Mouse (Mus musculus) spleen, postnatal 10 days (tissue): ENCODE measurements at regions not wholly inside any gene's neighbourhood (a gene's known extent, or its start where the extent isn't known, plus 50 kb on each side); places are given as distances from the start of the nearest gene placed in this dataset.

Experiments used
- DNase-seq, 2 experiments: peaks; one replicate each; pipeline ENCODE4 v3.0.0; 2021 to 2022; ENCODE audit warnings: low spot score in 2 of 2

DNA sequence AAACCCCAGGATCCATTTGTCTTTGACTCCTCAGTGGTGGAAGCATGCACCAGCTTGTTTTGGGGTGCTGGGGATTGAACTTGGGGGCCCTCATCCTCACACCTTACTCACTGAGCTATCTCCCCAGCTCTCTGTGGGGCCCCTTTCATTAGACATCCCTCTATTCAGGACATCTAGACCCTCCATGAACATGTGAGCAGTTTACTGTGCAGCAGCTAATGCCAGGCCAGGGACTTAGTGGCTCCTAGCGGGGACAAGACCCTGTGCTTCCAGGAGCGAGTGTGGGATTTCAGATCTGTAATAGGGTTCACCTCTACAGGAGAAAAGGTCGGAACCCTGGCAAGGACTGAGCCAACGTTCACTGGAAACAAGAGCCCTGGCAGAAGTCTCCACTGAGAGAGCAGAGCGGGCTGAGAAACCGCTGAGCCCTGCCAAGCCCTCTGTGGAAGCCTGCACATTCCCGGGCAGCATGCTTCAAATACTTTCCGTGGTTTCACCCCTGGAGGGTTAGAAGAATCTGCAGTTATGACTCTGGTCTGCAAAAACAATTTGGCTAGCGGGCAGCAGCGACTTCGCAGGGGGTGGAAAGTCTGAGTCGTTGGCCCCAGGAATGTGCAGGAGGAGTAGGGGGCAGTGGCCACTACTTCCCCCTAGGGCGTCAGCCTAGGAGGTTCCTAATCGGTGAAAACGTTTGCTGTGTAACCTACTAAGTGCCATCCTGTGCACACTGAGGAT lies 125.6 kb downstream of the Smad6 start:
- no peak for DNase-seq

DNA sequence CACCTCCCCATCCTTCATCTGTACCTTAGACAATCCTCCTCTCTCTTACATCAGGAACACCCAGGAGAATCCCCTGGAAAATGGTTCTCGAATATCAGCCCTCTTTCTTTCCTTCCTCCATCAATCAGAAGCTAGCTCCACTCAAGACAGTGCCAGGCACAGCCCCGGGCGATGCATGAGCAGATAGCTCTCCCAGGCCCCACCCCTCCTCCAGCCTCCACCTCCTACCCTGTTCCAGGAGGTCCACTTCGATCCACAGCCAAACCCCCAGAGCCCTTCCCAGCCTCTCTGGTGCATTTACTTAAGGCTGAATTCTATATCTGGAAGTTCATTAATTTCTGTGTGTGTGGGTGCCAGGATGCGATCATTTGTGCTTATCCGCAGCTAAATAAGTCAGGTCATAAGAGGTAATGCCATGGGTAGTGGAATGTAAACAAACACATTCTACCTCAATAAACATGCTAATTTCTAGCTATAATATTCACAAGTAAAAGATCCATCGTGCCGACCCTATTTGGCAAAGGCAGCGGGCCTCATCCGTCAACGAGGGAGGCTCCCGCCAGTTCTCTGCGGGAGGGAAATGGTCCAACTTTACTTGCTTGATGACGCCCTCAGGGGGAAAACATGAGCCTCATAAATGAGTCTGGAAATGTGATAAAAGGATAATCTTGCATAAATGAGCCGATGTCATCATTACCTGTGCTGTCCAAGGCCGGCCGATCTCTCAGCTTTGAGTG lies 129.5 kb downstream of the Smad6 start:
- no peak for DNase-seq

DNA sequence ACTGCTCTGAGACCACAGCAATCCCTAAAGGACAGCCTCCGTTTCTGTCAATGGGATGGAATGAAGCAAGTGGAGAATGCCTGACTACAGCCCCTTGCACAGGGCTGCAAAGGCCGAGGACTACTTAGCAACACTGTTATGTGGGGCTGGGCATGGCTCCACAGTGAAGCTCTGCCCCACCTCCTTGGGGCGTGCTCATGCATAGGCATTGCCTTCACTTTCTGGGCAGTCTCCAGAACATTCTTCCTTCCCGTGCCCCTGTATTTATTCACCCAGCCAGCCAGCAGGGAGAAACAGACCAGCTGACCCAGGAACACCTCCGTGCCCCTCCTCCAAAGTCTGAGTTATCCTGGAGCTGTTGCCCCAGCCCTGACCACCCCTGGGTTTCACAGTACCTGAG lies 131.1 kb downstream of the Smad6 start:
- no peak for DNase-seq

GRCm38 (mm10) chr9:63889570-63889969 lies 131.8 kb upstream of the Smad3 start:
- no peak for DNase-seq

- no peak for DNase-seq
Observed at GRCm38 (mm10) chr9:63884971-63885370, 127.2 kb upstream of the Smad3 start.

DNA sequence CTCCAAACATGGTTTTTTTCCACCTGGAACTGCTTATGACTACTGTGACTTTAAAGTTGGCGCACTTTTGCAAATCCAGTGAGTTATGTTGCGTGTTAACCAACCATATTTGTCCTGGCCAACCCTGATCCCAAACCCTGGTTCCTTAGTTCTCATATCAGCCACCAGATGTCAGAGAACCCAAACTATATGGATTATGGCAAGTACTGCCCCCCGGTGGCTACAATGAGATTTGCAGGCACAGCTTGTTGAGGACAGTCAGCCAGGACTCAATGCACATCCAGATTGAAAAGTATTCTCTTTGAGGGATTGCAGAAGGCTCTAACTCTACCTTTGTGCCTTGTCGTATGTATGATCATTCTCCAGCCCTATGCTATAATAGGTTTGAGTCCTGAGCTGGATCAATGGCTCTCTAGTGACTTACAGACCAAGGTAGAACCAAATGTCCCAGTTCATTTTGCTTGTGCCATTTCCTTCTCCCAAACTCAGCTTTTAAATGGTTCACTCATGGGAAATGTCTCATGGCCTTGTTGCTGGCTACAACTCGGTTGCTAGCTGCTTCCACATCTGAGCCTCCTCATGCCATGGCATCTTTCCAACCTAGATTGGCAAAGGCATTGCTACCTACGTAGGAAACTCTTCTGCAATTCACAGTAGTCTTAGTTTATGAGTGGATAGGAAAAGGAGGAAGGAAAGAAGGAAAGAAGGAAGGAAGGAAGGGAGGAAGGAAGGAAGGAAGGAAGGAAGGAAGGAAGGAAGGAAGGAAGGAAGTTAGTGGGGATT lies 126.1 kb upstream of the Smad3 start:
- peak in 1 of 2 experiments; percentile 30 for DNase-seq

- DNase-seq: no peak
Observed at GRCm38 (mm10) chr9:63881692-63882091, 123.9 kb upstream of the Smad3 start.

DNA sequence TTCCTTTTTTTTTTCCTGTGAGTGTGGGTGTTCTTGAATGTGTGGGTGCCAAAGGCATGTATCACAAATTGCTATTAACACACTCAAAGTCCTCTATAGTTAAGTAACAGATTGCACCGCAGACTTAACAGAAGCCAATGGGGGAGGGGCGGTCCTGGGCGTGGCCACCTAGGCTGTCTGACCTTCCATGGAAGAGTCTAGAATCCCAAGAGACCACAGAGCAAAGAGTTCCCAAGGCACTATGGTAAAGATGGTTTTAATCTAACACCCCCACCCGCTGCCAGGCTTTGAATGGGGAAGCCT lies 123.4 kb upstream of the Smad3 start:
- no peak for DNase-seq

GRCm38 (mm10) chr9:63880487-63881260 lies 122.9 kb upstream of the Smad3 start:
- DNase-seq: no peak

- no peak for DNase-seq
Observed at GRCm38 (mm10) chr9:63879710-63880428, 122.1 kb upstream of the Smad3 start.

DNA sequence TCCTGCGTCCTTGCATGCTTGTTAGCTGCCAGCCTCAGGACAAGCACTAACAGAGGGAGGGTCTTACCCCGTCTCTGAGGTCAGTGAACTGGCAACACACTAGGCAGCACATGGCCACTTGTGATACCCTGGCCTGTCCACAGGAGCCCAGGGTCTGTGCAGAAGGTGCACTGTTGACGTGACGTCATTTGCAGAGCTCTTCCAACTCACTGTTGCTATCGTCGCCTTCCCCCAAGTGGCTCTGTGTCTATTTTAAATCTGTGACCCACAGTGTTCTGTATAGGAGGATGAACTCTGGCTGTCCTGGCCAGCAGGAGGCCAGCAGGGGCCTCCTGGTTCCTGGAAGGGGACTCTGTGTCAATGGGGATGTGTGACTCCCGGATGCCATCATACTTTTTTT lies 120.1 kb upstream of the Smad3 start:
- no peak for DNase-seq

GRCm38 (mm10) chr9:63876886-63877285 lies 119.1 kb upstream of the Smad3 start:
- DNase-seq: no peak

DNA sequence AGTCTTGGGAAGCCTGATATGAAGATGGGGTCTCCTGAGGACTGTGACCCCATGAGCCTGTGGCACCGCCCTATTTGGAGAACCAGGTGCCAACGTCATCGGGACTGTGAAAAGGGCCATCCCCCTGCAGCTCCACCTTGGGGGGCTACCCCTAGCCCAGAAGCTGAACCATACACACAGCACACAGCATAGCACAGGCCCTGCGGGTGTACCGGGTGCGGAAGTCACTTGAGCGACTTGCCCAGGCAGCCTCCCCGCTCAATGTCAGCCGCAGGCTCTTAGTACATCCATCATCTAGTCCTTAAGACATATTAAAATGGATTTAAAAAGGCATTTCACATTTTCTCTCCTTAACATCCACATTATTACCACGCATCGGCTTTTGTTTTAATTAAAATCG lies 118.2 kb upstream of the Smad3 start:
- DNase-seq: no peak

GRCm38 (mm10) chr9:63875193-63875592 lies 117.4 kb upstream of the Smad3 start:
- no peak for DNase-seq

GRCm38 (mm10) chr9:63864350-63864749 lies 106.6 kb upstream of the Smad3 start:
- no peak for DNase-seq

DNA sequence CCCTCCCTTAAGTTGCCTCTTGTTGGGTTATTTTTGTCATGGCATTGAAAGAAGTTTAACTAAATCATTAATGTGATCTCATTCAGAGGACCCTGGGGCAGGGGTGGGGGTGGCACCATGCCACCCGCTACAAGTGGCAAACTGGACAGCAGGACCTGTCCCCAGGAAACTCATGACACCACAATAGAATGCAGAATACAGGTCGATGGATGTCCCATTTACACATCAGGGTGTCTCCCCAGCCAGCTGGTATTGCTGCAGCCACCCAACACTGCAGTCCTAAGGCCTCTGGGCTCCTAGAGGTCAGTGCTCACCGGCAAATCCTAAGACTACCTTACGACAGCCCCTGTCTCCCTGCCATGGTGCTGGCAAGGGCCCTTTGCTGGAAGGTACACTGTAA lies 105.5 kb upstream of the Smad3 start:
- DNase-seq: no peak

GRCm38 (mm10) chr9:63862427-63862826 lies 104.6 kb upstream of the Smad3 start:
- peak in 1 of 2 experiments; percentile 24 for DNase-seq

- DNase-seq: no peak
Observed at GRCm38 (mm10) chr9:63861418-63861817, 103.6 kb upstream of the Smad3 start.

- no peak for DNase-seq
Observed at GRCm38 (mm10) chr9:63860196-63860595, 102.4 kb upstream of the Smad3 start.

GRCm38 (mm10) chr9:63856065-63856736 lies 98.4 kb upstream of the Smad3 start:
- no peak for DNase-seq

DNA sequence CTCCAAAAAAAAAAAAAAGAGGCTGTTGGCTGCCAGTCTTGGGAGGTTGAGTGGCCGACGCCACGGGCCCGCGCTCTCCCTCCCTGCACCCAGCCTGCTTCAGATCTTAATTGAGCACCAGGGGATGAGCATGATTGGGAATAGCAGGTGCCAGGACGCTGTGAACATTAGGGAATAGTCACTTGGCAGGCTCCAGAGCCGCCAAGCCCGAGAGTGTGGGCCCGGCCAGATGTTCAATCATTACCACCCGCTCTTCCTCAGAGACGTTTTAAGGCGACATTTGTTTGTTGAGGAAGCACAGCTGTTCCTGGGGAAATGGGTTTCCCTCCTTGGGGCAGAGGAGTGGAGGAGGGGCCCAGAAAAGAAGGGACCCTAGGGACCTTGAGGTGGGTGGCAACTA lies 94.0 kb upstream of the Smad3 start:
- no peak for DNase-seq
